Mouse (Mus musculus) hindlimb bud, embryonic 11.5 days (tissue): ENCODE results near the gene Hs2st1.
"Not testable (repeated sequence)": the region's sequence is repeated elsewhere in the genome, so short reads cannot be mapped to it uniquely, and the experiment has no call there.

Experiments
- DNase-seq: peaks from one replicate; pipeline ENCODE4 v3.0.0-alpha.2; 2012; ENCODE audit warnings: low read depth, low spot score; ENCODE audit errors: extremely low spot score

The Hs2st1 gene

GRCm38 (mm10) chr3:144570047-144570815, at the start of gene Hs2st1, which contains the start of gene Selenof:
Gene Hs2st1, minus strand, starts transcription at chr3:144570181.
Gene Selenof, plus strand, starts transcription at chr3:144570304.
- DNase-seq, result peak; percentile 96

DNA sequence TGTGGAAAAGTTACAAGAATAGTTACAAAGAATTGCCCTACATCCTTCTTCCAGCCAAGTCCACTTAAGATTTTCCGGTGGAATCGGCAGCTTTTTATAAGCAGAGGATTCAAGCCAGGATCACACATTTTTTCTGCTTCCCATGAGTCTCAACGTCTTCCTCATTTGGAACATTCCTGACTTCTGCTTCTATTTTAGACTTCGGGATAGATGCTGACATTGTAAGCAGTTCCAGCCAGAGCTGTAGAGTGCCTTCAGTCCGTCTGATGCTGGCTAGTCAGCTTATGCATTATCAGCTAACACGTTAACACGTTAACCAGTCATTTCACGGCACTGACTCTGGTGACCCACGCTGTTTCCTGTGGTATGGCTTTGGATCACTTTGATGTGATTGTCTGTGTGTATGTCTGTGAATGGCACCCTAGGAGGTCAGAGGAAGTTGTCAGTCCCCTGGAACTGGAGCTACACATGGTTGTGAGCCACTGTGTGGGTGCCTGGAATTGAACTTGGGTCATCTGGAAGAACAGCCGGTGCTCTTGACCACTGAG, 47.7 kb upstream of the Hs2st1 start:
- no peak for DNase-seq

DNA sequence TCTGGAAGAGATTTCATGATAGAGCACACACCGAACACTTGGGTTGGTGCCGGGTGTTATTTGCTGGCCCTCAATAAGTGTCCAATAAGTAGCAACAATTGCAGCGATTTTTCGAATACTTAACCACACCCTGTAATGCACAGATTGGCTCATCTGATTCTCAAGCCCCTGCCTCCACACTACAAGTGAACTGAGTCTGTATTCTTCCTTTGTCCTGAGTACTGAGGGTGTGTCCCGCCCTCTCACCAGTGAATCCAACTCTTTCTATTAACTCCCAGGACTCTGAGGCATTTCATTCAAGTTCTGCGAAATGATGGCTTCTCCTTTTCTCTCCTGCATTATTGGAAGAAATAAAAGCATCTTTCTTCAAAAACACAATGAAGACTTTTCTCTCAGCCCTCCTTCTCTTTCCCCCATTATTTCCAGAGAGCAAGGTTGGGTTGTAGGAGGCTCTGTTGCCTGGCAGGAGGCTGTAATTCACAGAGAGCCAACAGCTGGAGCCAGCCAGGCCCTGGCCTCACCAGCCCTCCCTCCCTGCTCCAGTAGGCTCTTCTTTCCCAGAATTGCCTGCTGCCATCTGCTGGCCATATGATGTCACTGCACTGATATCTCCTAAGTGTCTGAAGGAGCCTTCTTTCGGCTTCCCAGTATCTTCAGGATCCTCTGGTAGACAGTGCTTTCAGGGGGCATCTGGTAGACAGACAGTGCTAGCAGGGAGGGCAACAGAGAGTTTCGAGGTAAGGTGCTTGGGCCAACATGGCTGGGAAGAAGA, 46.9 kb upstream of the Hs2st1 start:
- DNase-seq, result peak; percentile 63

- DNase-seq, result no peak
These were observed 45.5 kb upstream of the Hs2st1 start for GRCm38 (mm10) chr3:144615459-144615858.

GRCm38 (mm10) chr3:144614698-144615097, 44.7 kb upstream of the Hs2st1 start:
- no peak for DNase-seq

GRCm38 (mm10) chr3:144614277-144614676, 44.3 kb upstream of the Hs2st1 start:
- DNase-seq, result no peak

- DNase-seq, result no peak
These were observed 42.4 kb upstream of the Hs2st1 start for GRCm38 (mm10) chr3:144612382-144612781.

DNA sequence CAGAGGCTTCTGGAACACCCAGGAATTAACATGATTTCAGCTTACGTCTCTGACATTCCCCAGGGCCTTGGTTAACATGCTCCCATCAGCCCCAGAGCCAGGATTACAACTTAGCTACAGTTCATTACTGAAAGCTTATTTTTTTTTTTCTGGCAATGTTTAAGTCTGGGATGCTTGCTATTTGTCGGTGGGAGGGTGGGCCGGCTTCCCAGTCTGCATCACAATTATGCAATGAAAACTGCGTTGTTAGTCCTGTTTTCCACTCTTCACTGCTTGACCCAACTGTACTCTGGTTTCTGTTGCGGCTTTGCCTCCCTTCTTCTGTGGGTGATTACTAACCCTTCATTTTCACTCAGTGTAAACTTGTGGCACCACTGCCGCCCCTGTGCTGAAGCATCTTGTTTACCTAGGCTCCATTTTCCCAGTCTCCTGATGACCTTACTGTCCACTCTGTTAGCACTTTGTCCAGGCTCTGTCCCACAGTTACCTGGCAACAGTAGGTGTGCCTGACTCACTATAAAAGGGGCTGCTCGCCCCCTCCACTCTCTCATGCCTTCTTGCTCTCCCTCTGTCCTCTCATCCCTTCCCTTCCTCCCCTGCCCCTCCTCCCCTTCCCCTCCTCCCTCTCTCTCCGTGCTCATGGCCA, 41.8 kb upstream of the Hs2st1 start:
- no peak for DNase-seq

- no peak for DNase-seq
These were observed 40.8 kb upstream of the Hs2st1 start for GRCm38 (mm10) chr3:144610759-144611158.

DNA sequence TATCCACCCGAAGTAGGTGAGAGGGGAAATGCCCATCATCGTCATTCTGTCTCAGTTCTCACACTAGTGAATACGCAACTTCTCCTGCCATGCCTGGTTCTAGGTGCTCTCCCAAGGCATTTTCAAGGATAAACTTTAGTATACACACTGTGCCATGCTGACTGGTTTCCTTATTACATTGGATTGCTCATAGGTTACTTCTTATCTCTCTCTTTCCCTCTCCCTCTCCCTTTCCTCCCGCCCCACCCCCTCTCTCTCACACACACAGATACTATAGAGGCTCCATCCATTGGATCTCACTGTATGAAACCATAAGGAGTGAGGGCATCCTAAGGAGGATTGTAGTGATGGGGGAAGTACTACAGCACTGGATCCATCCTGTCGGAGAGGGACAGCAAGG, 38.1 kb upstream of the Hs2st1 start:
- no peak for DNase-seq

GRCm38 (mm10) chr3:144606449-144606848, 36.5 kb upstream of the Hs2st1 start:
- no peak for DNase-seq

- DNase-seq, result not testable (repeated sequence)
These were observed 35.8 kb upstream of the Hs2st1 start for GRCm38 (mm10) chr3:144605811-144606210.

DNA sequence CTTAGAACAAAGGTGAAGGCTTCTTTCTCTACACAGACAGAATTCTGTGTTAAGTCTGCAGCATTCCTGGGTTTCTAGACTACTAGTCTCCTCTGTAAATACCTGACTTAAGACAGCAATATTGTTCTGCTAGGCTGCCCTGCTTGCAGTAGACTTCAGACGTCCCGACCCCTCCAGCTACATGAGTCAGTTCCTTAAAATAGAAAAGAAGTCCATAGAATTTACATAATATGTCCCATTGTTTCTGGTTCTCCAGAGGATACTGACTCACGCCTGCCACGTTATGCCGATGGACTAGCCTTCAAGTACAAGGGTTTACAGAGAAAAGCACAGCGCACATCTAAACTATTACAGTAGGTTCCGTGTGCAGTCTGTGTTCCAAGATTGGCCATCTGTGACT, 34.2 kb upstream of the Hs2st1 start:
- no peak for DNase-seq

DNA sequence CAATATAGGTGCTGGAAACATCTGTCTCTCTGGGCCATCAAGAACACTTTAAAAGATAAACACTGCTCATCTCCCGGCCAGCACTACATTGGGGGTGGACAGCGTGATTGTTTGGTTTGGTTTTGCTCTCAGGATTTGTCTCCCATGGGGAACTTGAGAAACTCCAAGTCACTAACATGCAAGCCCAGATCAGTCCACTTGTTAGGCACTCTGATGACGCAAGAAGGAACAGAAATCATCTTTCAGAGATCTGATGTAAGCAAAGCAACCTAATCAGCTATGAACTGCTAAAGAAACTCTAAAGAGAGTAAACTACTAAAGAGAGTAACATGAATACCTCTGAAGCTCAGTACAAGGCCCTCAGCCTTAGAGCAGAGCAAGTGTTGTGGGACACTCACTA, 33.6 kb upstream of the Hs2st1 start:
- no peak for DNase-seq

GRCm38 (mm10) chr3:144602819-144603218, 32.8 kb upstream of the Hs2st1 start:
- DNase-seq, result no peak

- DNase-seq, result no peak
These were observed 32.4 kb upstream of the Hs2st1 start for GRCm38 (mm10) chr3:144602413-144602812.

DNA sequence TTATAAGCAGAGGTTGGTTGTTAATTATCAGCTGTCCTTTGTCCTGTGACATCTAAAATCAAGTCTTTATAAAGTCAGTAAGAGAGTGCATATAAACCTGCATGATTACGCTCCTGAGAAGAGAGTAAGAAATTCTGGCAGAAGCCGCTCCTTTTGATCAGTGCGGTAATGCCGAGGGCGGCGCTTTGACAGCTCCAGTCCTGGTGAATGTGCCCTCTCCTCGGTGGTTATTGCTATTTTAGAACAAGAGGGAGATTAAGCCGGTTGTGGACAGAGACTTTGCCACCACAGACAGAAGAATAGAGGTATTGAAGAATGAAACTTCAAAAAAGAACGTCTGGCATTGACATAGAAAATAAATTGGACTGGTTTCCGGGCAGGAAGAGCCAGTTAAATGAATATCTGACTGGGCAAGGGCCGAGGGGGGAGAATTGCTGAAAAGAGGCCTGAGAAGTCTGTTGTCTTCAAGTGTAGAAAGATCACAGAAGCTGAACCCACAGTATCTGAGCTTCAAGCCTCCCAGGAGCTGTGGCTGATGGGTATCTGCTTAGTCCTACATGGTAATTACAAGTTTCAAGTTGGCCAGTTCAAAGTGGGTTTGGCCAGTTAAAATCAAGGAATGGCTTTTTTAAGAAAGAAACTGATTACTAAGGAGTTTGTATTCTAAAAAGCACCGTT, 27.9 kb upstream of the Hs2st1 start:
- no peak for DNase-seq

DNA sequence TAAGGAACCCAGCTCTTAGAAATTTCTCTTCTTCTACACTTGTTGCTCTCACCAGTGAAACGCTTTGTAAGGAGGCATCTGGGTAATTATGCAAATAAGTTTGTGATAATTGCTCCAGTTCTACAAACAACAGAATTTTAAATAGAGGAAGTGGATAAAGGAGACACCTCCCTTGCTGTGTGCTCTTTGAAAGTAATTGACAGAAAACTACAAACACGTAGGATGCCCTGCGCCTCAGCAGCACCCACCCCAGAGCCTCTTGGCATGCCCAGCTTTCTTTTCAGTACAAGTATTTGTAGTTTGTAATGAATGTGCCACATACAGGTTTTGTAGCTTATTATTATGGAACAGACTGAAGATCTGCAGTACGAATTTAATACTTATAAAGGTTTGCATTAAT, 27.1 kb upstream of the Hs2st1 start:
- DNase-seq, result no peak

GRCm38 (mm10) chr3:144592992-144593785, 23.2 kb upstream of the Hs2st1 start:
- no peak for DNase-seq
